Mouse (Mus musculus): ENCODE measurements around the gene Ctnnbl1. TPM values are rescaled to one million over a fixed set of nuclear protein-coding genes. Genes with fewer than 3 reads are reported as not detected.

The Ctnnbl1 gene
- total RNA-seq, 2 experiments from 2014 or later: 23.0 to 28.0 TPM

DNA sequence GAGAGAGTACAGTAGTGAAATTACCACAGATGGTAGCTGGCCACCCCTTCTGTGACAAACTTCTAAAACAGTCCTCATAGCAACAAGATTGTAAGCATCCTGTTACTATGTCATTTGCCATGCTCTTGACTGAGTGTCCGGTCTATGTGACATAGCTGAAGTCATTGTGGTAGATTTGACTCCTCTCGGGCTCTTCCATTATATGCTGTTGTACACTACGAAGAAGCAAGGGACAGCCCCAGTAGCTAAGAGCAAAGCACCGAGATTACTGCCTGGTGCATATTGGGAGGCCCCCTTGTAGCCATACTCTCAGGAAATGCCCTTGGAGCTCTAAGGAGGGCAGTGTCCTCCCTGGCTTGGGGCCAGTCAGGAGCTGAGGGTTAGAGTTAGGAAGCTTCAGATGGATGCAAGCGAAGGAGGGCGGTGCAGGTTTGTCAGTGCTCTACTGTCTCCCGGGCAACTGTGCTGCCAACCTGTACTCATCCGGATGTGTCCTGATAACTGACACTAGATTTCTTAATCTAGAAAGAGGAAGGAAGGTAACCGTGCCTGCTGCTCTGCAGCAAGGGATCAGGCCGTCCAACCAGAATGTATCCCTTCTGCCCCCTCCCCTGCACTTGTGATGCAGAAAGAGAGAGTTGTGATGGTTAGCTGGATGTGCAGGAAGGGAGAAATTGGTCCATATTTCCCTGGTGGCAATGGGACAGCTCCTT is 55.8 kb downstream of the Ctnnbl1 start:
- DNase-seq (ENCODE audit: low spot score in 2 of 2): no peak

DNA sequence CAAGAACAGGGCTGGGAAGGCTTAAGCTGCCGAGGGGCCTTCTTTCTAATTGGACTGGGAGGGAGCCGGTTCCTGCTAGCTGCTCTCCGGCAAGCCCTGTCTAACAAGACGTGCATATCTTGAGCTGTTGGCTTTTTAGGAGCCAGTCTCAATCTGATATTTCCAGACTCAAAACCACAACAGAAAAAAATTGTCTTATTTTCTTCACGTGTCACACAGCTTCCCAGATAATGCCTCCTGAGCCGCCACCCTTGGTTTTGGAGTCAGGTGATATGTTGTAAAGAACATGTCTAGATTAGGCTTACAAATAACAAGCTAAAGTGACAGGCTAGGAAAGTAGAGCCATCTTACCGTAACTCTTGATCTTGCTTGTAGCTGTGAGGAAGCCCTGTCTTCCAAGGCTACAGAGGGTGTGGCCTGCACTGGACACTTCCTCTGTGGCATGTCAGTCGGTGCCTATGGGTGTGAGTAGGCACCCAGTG is 56.7 kb downstream of the Ctnnbl1 start:
- DNase-seq (ENCODE audit: low spot score in 2 of 2): no peak

GRCm38 (mm10) chr2:157795627-157796423 is 58.6 kb downstream of the Ctnnbl1 start:
- no peak for DNase-seq (ENCODE audit: low spot score in 2 of 2)

GRCm38 (mm10) chr2:157799533-157799932 is 62.3 kb downstream of the Ctnnbl1 start:
- no peak for DNase-seq (ENCODE audit: low spot score in 2 of 2)

GRCm38 (mm10) chr2:157800288-157800687 is 63.1 kb downstream of the Ctnnbl1 start:
- no peak for DNase-seq (ENCODE audit: low spot score in 2 of 2)

DNA sequence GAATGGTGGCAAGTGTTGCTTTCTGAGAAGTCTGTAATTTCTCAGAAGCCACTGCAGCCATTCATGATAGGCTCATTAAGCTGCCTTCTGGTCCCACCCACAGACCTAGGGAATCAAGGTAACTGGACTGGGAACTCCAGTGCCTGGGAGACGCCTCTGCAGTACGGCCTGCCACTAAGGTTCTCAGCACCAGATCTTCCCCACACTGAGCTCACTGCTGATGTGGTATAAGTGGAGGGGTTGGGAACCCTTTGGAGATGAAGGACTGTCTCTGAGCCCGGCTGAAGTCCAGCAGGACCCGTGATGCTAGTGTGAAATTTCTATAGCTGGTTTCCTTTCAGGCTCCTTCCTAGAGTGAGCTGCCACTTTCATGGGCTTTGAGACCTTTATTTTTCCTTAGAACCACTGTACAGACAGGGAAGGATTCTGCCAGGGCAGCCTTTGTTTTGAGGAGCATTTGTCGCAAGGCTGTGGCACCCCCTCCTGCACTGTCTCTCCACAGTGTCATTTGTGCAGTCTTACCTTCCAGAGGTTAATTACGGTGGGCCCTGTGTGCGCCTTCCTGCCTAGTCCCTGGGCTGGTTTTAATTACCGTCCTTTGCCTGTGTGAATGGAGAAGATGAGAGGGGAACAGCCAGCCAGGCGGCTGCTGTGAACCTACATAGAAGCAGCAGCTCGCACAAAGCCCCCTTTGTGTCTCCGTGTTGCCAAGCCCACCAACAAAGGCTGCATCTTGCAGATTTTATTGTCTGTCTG is 63.7 kb downstream of the Ctnnbl1 start:
- no peak for DNase-seq (ENCODE audit: low spot score in 2 of 2)

- no peak for DNase-seq (ENCODE audit: low spot score in 2 of 2)
Measured at GRCm38 (mm10) chr2:157801505-157802357, 64.5 kb downstream of the Ctnnbl1 start.

DNA sequence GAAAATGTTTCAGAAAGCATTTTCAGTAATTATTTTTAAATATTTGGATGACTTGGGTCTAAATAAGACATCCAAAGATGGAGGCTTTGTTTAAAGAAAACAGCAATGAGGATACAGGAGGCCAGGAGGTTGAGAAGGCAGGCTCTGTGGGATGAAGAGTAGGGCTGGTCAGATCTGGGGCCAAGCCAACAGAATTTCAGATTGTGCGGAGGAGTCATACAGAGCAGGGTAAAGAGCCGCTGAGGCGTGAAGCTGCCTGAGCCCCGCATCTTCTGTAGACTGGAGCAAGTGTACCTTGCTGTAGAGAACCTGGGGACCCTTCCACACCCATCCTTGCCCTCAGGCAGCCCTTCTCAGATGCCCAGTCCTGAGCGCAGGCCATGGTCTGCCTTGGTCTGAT is 65.5 kb downstream of the Ctnnbl1 start:
- no peak for DNase-seq (ENCODE audit: low spot score in 2 of 2)

- DNase-seq (ENCODE audit: low spot score in 2 of 2): no peak
Measured at GRCm38 (mm10) chr2:157804388-157804787, 67.2 kb downstream of the Ctnnbl1 start.

GRCm38 (mm10) chr2:157805091-157805490 is 67.9 kb downstream of the Ctnnbl1 start:
- no peak for DNase-seq (ENCODE audit: low spot score in 2 of 2)

DNA sequence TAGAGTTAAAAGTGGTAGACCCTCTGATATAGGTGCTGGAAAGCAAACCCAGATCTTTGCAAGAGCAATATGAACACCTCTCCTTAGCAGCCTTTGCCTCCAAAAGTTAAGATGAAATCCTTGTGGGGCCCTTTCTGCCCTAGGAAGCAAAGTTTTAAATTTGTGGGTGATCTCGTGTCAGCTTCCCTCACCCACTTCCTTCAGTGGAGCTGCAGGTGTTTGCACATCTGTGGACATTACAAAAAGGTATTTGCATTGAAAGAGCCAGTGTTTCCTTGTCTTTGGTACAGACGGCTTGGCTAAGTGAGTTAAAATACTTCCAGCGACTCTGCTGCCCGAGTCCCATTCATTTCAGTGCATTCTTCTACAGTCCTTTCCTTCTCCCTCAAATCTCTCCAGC is 69.9 kb downstream of the Ctnnbl1 start:
- DNase-seq (ENCODE audit: low spot score in 2 of 2): no peak

DNA sequence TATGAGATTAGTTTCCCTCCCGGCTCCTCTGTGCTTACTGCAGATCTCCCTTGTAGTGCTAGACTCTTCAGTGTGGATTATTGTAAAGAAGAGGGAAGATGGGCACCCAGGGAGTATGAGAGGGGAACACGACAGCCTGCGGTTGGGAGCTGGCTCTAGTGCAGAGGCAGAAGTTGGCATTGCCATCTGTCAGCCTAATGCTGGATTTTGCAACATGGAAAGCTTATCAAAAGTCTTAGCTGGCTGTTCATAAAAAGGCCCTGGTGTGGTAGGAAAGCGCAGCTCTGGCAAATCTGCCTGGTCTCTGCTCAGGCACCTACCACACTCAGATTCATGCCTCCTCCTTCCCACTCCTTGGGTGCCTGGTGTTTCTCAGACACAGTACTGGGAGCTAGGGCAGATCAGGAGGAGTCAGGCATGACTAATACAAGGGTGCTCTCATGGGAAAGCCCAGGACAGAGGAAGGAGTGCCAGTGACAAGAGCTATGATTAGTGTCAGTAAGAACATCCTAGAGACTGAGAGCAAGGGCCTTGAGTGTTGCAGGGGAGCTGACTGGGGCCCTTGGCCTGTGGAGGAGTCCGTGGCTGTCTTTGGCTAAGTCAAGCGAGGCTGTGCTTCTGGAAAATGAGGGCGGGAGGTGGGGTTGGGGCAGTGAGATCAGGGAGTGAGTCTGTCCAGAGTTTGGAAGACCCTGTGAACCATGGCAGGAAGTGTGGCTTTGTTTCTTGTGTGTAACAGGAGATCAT is 70.6 kb downstream of the Ctnnbl1 start:
- DNase-seq (ENCODE audit: low spot score in 2 of 2): no peak

- no peak for DNase-seq (ENCODE audit: low spot score in 2 of 2)
Measured at GRCm38 (mm10) chr2:157808368-157808923, 71.2 kb downstream of the Ctnnbl1 start.

GRCm38 (mm10) chr2:157809341-157809740 is 72.1 kb downstream of the Ctnnbl1 start:
- DNase-seq (ENCODE audit: low spot score in 2 of 2): no peak

DNA sequence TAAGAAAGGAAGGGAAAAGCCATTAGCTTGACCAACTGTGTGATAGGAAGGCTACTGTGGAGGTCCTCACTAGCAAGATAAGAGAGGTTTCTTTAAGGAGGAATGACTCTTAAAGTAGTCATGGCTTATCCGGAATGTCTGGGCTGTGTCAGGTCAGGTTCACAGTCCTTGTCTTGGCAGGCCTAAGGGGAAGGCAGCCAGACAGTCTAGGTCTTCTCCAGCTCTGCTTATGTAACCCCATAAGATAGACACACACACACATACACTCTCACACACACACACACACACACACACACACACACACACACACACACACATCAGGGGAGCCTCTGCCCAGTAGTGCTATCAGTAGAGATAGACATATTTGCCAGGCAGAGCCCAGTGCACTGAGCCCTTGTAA is 73.5 kb downstream of the Ctnnbl1 start:
- DNase-seq (ENCODE audit: low spot score in 2 of 2): no peak

DNA sequence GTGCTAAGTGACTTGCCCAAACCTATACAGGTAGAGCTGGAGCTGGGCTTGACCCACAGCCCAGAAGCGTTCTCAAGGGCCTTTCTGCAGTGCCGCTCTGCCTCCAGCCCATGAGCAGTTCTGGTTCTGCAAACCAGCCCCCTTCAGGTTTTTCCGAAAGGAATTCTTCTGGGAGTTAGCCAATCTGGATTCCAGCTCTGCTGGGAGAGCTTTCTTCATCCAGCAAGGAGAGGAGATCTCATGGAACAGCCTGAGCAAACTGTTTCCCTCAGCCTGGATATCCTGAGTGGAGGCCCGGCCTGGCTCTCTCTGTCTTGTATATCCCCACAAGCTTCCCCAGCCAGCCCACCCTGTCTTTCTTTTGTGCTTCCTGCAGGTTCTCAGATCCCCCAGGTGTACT is 75.9 kb downstream of the Ctnnbl1 start:
- peak; percentile 1 to 7 for DNase-seq (ENCODE audit: low spot score in 2 of 2)

DNA sequence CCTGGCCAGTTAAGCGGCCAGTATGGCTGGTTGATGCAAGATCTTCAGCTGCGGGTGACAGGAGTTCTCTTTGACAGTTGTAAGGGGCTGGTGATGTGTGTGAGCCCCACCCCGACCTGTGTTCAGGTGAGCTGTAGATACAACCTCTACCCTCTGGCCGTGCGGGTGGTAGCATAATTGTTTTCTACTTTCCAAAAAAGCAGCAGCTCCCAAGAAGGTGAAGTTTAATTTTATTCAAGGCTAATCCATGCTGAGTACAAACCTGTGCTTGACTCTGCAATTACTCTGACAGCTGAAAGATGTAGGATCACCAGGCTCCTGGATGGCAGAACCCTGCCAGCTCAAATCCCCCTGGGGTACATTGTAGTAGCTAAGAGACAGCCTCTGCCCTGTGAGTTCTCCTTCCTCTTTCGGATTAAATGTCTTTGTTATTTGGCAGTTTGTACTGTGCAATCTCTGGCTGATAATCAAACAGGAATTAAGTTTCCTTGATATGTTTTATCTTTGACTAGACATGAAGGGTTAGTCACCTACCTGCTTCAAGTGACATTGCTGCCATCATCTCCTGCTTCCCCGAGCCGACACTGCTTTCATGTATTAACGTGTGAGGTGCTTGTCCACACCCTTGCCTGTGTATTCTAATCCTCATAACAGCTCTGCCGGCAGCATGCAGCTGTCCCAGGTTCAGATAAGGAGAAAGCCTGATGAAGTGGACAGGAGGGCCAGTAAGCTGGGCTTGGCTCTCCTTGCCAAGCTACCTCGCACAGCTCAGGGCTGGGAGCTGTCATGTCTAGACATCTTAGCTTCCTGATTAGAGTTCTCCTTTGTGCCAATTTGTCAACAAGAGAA is 77.1 kb downstream of the Ctnnbl1 start:
- DNase-seq (ENCODE audit: low spot score in 2 of 2): peak; percentile 3 to 7

DNA sequence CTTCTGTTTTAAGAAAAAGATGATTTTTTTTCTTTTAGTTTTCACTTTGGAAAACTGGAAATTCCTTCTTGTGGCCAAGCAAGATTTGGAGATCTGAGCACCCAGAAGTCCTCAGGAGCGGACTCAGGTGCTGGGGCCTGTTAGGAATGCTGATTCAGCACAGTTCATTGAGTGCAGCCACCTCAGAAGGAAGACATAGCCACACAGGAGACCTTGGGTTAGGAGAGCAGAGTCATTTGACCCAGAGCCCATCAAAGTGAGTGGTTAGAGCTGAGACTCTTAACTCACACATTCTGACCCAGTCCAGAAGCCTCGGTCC is 77.7 kb downstream of the Ctnnbl1 start:
- peak; percentile 2 to 4 for DNase-seq (ENCODE audit: low spot score in 2 of 2)

GRCm38 (mm10) chr2:157817672-157818071 is 80.5 kb downstream of the Ctnnbl1 start:
- DNase-seq (ENCODE audit: low spot score in 2 of 2): peak; percentile 6 to 10
